Mouse (Mus musculus) E14TG2a.4 (cell line): Measurements from ENCODE around the gene Prn.
A peak's percentile ranks its signal among the peaks of the same experiment; 100 is the strongest.

ENCODE experiments used
- H3K27me3 ChIP-seq: 2 replicates; pipeline ENCODE4 v1.6.1; 2014; ENCODE audit warnings: low read length, control low read depth; ENCODE audit not compliant: insufficient read depth
- H3K36me3 ChIP-seq: 2 replicates; pipeline ENCODE4 v1.6.1; 2014; ENCODE audit warnings: low read length, control low read depth; ENCODE audit not compliant: insufficient read depth
- H3K4me1 ChIP-seq: replicated peaks from 2 replicates; pipeline ENCODE4 v1.6.1; 2014; ENCODE audit warnings: low read depth, low read length, control low read depth
- H3K4me3 ChIP-seq: replicated peaks from 2 replicates; pipeline ENCODE4 v1.5.1; 2014; ENCODE audit warnings: mild to moderate bottlenecking, low read length
- H3K9me3 ChIP-seq: 2 replicates; pipeline ENCODE4 v1.6.1; 2014; ENCODE audit warnings: low read length, control low read depth
- CTCF ChIP-seq: conservative IDR thresholded peaks from 2 replicates; pipeline ENCODE4 v1.5.1; 2014; ENCODE audit warnings: low read length
- NANOG ChIP-seq: IDR thresholded peaks from 2 replicates; pipeline ENCODE4 v1.6.1; 2014; ENCODE audit warnings: borderline replicate concordance, low read length, mixed read lengths
- POU5F1 ChIP-seq: IDR thresholded peaks from 2 replicates; pipeline ENCODE4 v1.6.1; 2014; ENCODE audit warnings: low read length, borderline replicate concordance

Gene Prn

GRCm38 (mm10) chr2:131956336-131957256, 46.8 kb downstream of the Prn start:
- Histone ChIP-seq H3K36me3 (no peaks in the 10 kb centered on the region), H3K9me3 (no peaks in the 10 kb centered on the region)
- TF ChIP-seq CTCF (no peak), NANOG (no peak), POU5F1 (no peak)

GRCm38 (mm10) chr2:131957731-131958222, 48.0 kb downstream of the Prn start:
- no peak for TF ChIP-seq CTCF
- no peak for TF ChIP-seq POU5F1
- TF ChIP-seq NANOG, result no peak
- no peaks in the 10 kb centered on the region for H3K36me3 ChIP-seq
- H3K4me1 ChIP-seq, result peaks cover 65% of the 10 kb centered on the region
- no peaks in the 10 kb centered on the region for H3K9me3 ChIP-seq
- H3K27me3 ChIP-seq, result peaks cover 16% of the 10 kb centered on the region
- no peak overlapping the region for H3K4me3 ChIP-seq

More at GRCm38 (mm10) chr2:131956336-131957256, 46.8 kb downstream of the Prn start:
- H3K4me3 ChIP-seq, result no peak overlapping the region; the same call in 1 of the 2 replicates
- peaks cover 69% of the 10 kb centered on the region for H3K4me1 ChIP-seq
- H3K27me3 ChIP-seq, result peaks cover 26% of the 10 kb centered on the region

- H3K27me3 ChIP-seq, result no peaks in the 10 kb centered on the region
- TF ChIP-seq NANOG (no peak), CTCF (no peak), POU5F1 (no peak)
- H3K9me3 ChIP-seq, result no peaks in the 10 kb centered on the region
- no peak overlapping the region for H3K4me3 ChIP-seq
- H3K4me1 ChIP-seq, result peaks cover 26% of the 10 kb centered on the region
- H3K36me3 ChIP-seq, result no peaks in the 10 kb centered on the region
Measured at GRCm38 (mm10) chr2:131961671-131962070, 51.9 kb downstream of the Prn start.

- Histone ChIP-seq H3K4me3 (peak overlapping the region; percentile 61; the same call in 1 of the 2 replicates), H3K27me3 (no peaks in the 10 kb centered on the region), H3K36me3 (no peaks in the 10 kb centered on the region), H3K9me3 (no peaks in the 10 kb centered on the region; the same call in 1 of the 2 replicates), H3K4me1 (no peaks in the 10 kb centered on the region)
- TF ChIP-seq CTCF (no peak), POU5F1 (no peak), NANOG (no peak)
Measured at GRCm38 (mm10) chr2:131970597-131970996, 60.8 kb downstream of the Prn start.

- no peaks in the 10 kb centered on the region for H3K27me3 ChIP-seq
- TF ChIP-seq POU5F1 (no peak), NANOG (no peak), CTCF (no peak)
- no peaks in the 10 kb centered on the region for H3K4me1 ChIP-seq
- H3K4me3 ChIP-seq, result no peak overlapping the region
- H3K9me3 ChIP-seq, result no peaks in the 10 kb centered on the region; the same call in 1 of the 2 replicates
- H3K36me3 ChIP-seq, result no peaks in the 10 kb centered on the region
Measured at GRCm38 (mm10) chr2:131971098-131971497, 61.3 kb downstream of the Prn start.

- Histone ChIP-seq H3K9me3 (peaks cover 13% of the 10 kb centered on the region), H3K27me3 (no peaks in the 10 kb centered on the region), H3K4me1 (no peaks in the 10 kb centered on the region), H3K36me3 (no peaks in the 10 kb centered on the region), H3K4me3 (no peak overlapping the region)
- TF ChIP-seq NANOG (no peak), POU5F1 (no peak), CTCF (no peak)
Measured at GRCm38 (mm10) chr2:131976663-131977062, 66.9 kb downstream of the Prn start.

- H3K9me3 ChIP-seq, result peaks cover 13% of the 10 kb centered on the region
- TF ChIP-seq POU5F1 (no peak), CTCF (no peak), NANOG (no peak)
- H3K4me1 ChIP-seq, result no peaks in the 10 kb centered on the region; the same call in 1 of the 2 replicates
- H3K4me3 ChIP-seq, result no peak overlapping the region
- H3K27me3 ChIP-seq, result no peaks in the 10 kb centered on the region
- H3K36me3 ChIP-seq, result no peaks in the 10 kb centered on the region
Measured at GRCm38 (mm10) chr2:131980866-131981265, 71.1 kb downstream of the Prn start.

- Histone ChIP-seq H3K4me1 (no peaks in the 10 kb centered on the region; the same call in 1 of the 2 replicates), H3K9me3 (peaks cover 2% of the 10 kb centered on the region), H3K36me3 (no peaks in the 10 kb centered on the region), H3K4me3 (no peak overlapping the region), H3K27me3 (no peaks in the 10 kb centered on the region)
- TF ChIP-seq NANOG (no peak), CTCF (peak; percentile 62)
Measured at GRCm38 (mm10) chr2:131982546-131983196, 72.9 kb downstream of the Prn start.
